Mouse (Mus musculus) limb, embryonic 12.5 days (tissue): ENCODE measurements around the gene Gm45140. TPM values are rescaled to one million over a fixed set of nuclear protein-coding genes. Genes with fewer than 3 reads are reported as not detected.

Source experiments
- ATAC-seq: fragments of 200-750 bp; cut with Nextera tagmentation; 2 replicates; pipeline ENCODE4 v1.8.0; 2017; ENCODE audit warnings: low read depth, moderate TSS enrichment; ENCODE audit not compliant: insufficient number of reproducible peaks, insufficient read depth, low FRiP score, low TSS enrichment
- H3K27ac ChIP-seq: fragments of 300-500 bp; sonication (generic); 2 replicates; pipeline ENCODE4 v1.5.1; 2016; ENCODE audit warnings: mild to moderate bottlenecking, moderate library complexity
- H3K27me3 ChIP-seq: fragments of 300-500 bp; sonication (generic); 2 replicates; pipeline ENCODE4 v1.6.1; 2016; ENCODE audit warnings: mild to moderate bottlenecking, moderate library complexity
- H3K36me3 ChIP-seq: fragments of 300-500 bp; sonication (generic); 2 replicates; pipeline ENCODE4 v1.6.1; 2016; ENCODE audit warnings: mild to moderate bottlenecking, moderate library complexity
- H3K4me1 ChIP-seq: fragments of 300-500 bp; sonication (generic); replicated peaks from 2 replicates; pipeline ENCODE4 v1.6.1; 2016
- H3K4me2 ChIP-seq: fragments of 300-500 bp; sonication (generic); 2 replicates; pipeline ENCODE4 v1.6.1; 2016; ENCODE audit warnings: mild to moderate bottlenecking, moderate library complexity
- H3K4me3 ChIP-seq: fragments of 300-500 bp; sonication (generic); replicated peaks from 2 replicates; pipeline ENCODE4 v1.5.1; 2016; ENCODE audit warnings: mild to moderate bottlenecking
- H3K9ac ChIP-seq: fragments of 300-500 bp; sonication (generic); replicated peaks from 2 replicates; pipeline ENCODE4 v1.6.1; 2016; ENCODE audit warnings: mild to moderate bottlenecking, moderate library complexity
- H3K9me3 ChIP-seq: fragments of 300-500 bp; sonication (generic); 2 replicates; pipeline ENCODE4 v1.6.1; 2016; ENCODE audit warnings: mild to moderate bottlenecking, moderate library complexity
- WGBS: fragments of 180-500 bp; shearing (Covaris S2); methylation state at CpG from one replicate; pipeline ENCODE4 v1.1.7; 2016; 5-methylcytosine and 5-hydroxymethylcytosine counted together
- polyA plus RNA-seq: library from polyadenylated mRNA; unstranded; fragments of >200 nt; fragmentation: Nextera tagmentation; extraction: Ambion mirVana; gene quantifications from 2 replicates; pipeline ENCODE4 v1.2.1, GENCODE M21; 2016

Gm45140 gene
- polyA plus RNA-seq, 1 experiment from 2014 or later: 4.6 TPM

- Histone ChIP-seq H3K4me2 (no peak overlapping the region), H3K27me3 (no peaks in the 10 kb centered on the region), H3K27ac (no peak overlapping the region), H3K36me3 (peaks cover 11% of the 10 kb centered on the region), H3K4me3 (no peak overlapping the region), H3K9ac (no peak overlapping the region), H3K4me1 (peaks cover 11% of the 10 kb centered on the region), H3K9me3 (no peaks in the 10 kb centered on the region)
- WGBS: 85% methylated on average over 6 of the region's 6 CpGs
- ATAC-seq: no peak
Measured at GRCm38 (mm10) chr6:87787108-87787890, 48.3 kb downstream of the Gm45140 start.

- Histone ChIP-seq H3K27me3 (no peaks in the 10 kb centered on the region), H3K4me2 (no peak overlapping the region), H3K4me1 (peaks cover 11% of the 10 kb centered on the region), H3K27ac (no peak overlapping the region), H3K9ac (no peak overlapping the region), H3K9me3 (no peaks in the 10 kb centered on the region), H3K4me3 (no peak overlapping the region), H3K36me3 (peaks cover 4% of the 10 kb centered on the region; the same call in 1 of the 2 replicates)
- ATAC-seq: no peak
- WGBS: 80% methylated on average over 5 of the region's 5 CpGs
Measured at GRCm38 (mm10) chr6:87786621-87787020, 49.0 kb downstream of the Gm45140 start.

GRCm38 (mm10) chr6:87784033-87784432, 51.6 kb downstream of the Gm45140 start:
- Histone ChIP-seq H3K36me3 (no peaks in the 10 kb centered on the region), H3K9me3 (no peaks in the 10 kb centered on the region), H3K4me1 (peaks cover 2% of the 10 kb centered on the region; the same call in 1 of the 2 replicates), H3K4me3 (no peak overlapping the region), H3K9ac (no peak overlapping the region), H3K27me3 (no peaks in the 10 kb centered on the region), H3K27ac (no peak overlapping the region), H3K4me2 (no peak overlapping the region)
- WGBS: 75% methylated on average over 8 of the region's 8 CpGs
- no peak for ATAC-seq

- no peaks in the 10 kb centered on the region for H3K36me3 ChIP-seq
- no peaks in the 10 kb centered on the region for H3K9me3 ChIP-seq
- H3K27me3 ChIP-seq: no peaks in the 10 kb centered on the region
- H3K9ac ChIP-seq: no peak overlapping the region
- WGBS: 84% methylated on average over 10 of the region's 10 CpGs
- H3K4me1 ChIP-seq: no peaks in the 10 kb centered on the region
- ATAC-seq: no peak
- no peak overlapping the region for H3K27ac ChIP-seq
- H3K4me2 ChIP-seq: no peak overlapping the region
- H3K4me3 ChIP-seq: no peak overlapping the region
Measured at GRCm38 (mm10) chr6:87780546-87781301, 54.9 kb downstream of the Gm45140 start.

- Histone ChIP-seq H3K4me1 (no peaks in the 10 kb centered on the region), H3K9me3 (no peaks in the 10 kb centered on the region), H3K27ac (no peak overlapping the region)
Measured at GRCm38 (mm10) chr6:87779174-87780165, 56.1 kb downstream of the Gm45140 start.

GRCm38 (mm10) chr6:87778294-87779173, 57.1 kb downstream of the Gm45140 start:
- no peak for ATAC-seq
- Histone ChIP-seq H3K4me3 (no peak overlapping the region), H3K27me3 (no peaks in the 10 kb centered on the region), H3K9me3 (no peaks in the 10 kb centered on the region), H3K4me2 (no peak overlapping the region), H3K36me3 (no peaks in the 10 kb centered on the region), H3K27ac (no peak overlapping the region), H3K4me1 (no peaks in the 10 kb centered on the region), H3K9ac (no peak overlapping the region)
- WGBS: 81% methylated on average over 11 of the region's 11 CpGs

More at GRCm38 (mm10) chr6:87779174-87780165, 56.1 kb downstream of the Gm45140 start:
- ATAC-seq: no peak
- Histone ChIP-seq H3K36me3 (no peaks in the 10 kb centered on the region), H3K4me2 (no peak overlapping the region), H3K9ac (no peak overlapping the region; the same call in 1 of the 2 replicates), H3K27me3 (no peaks in the 10 kb centered on the region), H3K4me3 (no peak overlapping the region)
- 80% methylated on average over 11 of the region's 11 CpGs for WGBS

GRCm38 (mm10) chr6:87777842-87778241, 57.8 kb downstream of the Gm45140 start, which contains the start of gene Gp9:
Gene Gp9, plus strand, starts transcription at chr6:87778072.
- ATAC-seq: no peak
- WGBS: 76% methylated on average over 2 of the region's 2 CpGs

GRCm38 (mm10) chr6:87776663-87777062, 58.9 kb downstream of the Gm45140 start:
- WGBS: 82% methylated on average over 1 of the region's 1 CpGs

More at GRCm38 (mm10) chr6:87777842-87778241, 57.8 kb downstream of the Gm45140 start, which contains the start of gene Gp9:
- Histone ChIP-seq H3K27ac (no peak within 1 kb of the TSS), H3K4me3 (no peak within 1 kb of the TSS), H3K4me1 (no peaks in the 10 kb centered on the region), H3K9ac (no peak within 1 kb of the TSS), H3K9me3 (no peaks in the 10 kb centered on the region), H3K4me2 (no peak within 1 kb of the TSS), H3K27me3 (no peaks in the 10 kb centered on the region), H3K36me3 (no peaks in the 10 kb centered on the region)

GRCm38 (mm10) chr6:87775588-87776245, 59.9 kb downstream of the Gm45140 start:
- WGBS: 67% methylated on average over 3 of the region's 3 CpGs

More at GRCm38 (mm10) chr6:87776663-87777062, 58.9 kb downstream of the Gm45140 start:
- H3K9ac ChIP-seq: no peak overlapping the region
- no peak overlapping the region for H3K4me3 ChIP-seq
- no peak overlapping the region for H3K27ac ChIP-seq
- no peak overlapping the region for H3K4me2 ChIP-seq
- no peaks in the 10 kb centered on the region for H3K4me1 ChIP-seq
- ATAC-seq: no peak
- H3K27me3 ChIP-seq: no peaks in the 10 kb centered on the region
- H3K9me3 ChIP-seq: no peaks in the 10 kb centered on the region
- H3K36me3 ChIP-seq: no peaks in the 10 kb centered on the region

More at GRCm38 (mm10) chr6:87775588-87776245, 59.9 kb downstream of the Gm45140 start:
- no peak overlapping the region for H3K4me3 ChIP-seq
- no peak overlapping the region for H3K4me2 ChIP-seq
- no peaks in the 10 kb centered on the region for H3K4me1 ChIP-seq
- no peaks in the 10 kb centered on the region for H3K36me3 ChIP-seq
- H3K9me3 ChIP-seq: no peaks in the 10 kb centered on the region
- no peak overlapping the region for H3K9ac ChIP-seq
- H3K27me3 ChIP-seq: no peaks in the 10 kb centered on the region
- no peak overlapping the region for H3K27ac ChIP-seq
- ATAC-seq: no peak
